Mouse (Mus musculus) embryonic fibroblast, embryonic 13.5 days (primary cell): ENCODE data around the gene Ptpra.

Experiments
- CTCF ChIP-seq: IDR thresholded peaks from 2 replicates; pipeline ENCODE4 v1.5.1; 2011; ENCODE audit warnings: mild to moderate bottlenecking, control low read depth, low read length, moderate library complexity, borderline replicate concordance; ENCODE audit not compliant: insufficient read depth
- POLR2A ChIP-seq: IDR thresholded peaks from 2 replicates; pipeline ENCODE4 v1.6.1; 2011; ENCODE audit warnings: low read depth, mild to moderate bottlenecking, control low read depth, low read length, moderate library complexity

DNA sequence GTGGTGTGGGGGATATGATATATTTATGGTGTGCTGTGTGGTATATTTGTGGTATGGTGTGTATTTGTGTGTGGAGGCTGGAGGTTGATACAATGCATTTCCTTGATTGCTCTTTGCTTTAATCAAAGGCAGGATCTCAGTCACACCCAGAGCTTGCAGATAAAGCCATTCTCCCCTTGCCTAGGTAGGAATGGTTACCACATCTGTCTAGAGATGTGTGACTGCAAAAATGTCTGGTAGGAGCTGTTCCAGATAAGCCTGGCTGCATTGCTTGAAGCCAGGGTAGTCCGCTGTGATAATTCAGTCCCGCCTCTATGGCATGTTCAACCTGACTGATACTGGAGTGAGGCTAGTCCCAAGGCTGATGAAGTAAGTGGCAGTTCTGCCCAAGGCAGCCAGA, 19.9 kb downstream of the Ptpra start:
- TF ChIP-seq CTCF (no peak), POLR2A (no peak)
